ENCODE assay signal across 22 mouse cellular contexts in genomic region chr2:26320245-26321185, GRCm38 (mm10). TPM values are rescaled to one million over a fixed set of nuclear protein-coding genes. Genes with fewer than 3 reads are reported as not detected.
A peak's percentile ranks its signal among the peaks of the same experiment; 100 is the strongest.
DNase-seq lines count a peak whose midpoint lies in the region; ATAC-seq lines count a peak whose summit lies in the region.
"Had no signal": no experiment of that assay in that cellular context is flagged by ENCODE, and none has a peak within 500 bp of the region (broad histone marks: within the 10 kb centered on the region; RNA-seq: fewer than 3 reads in every experiment).

No protein-coding gene starts in this region.

- no peaks in the 10 kb centered on the region for H3K9me3 ChIP-seq in midbrain, embryonic 11.5 days (ENCODE audit: control insufficient read depth, low read length)
- H3K9me3 ChIP-seq in midbrain, embryonic 15.5 days = no peaks in the 10 kb centered on the region
- H3K9me3 ChIP-seq: embryonic facial prominence, embryonic 15.5 days; G1E; hindbrain, embryonic 15.5 days; limb, embryonic 12.5 days had no signal

- WGBS in midbrain, embryonic 11.5 days = 90% methylated on average over 14 of the region's 14 CpGs
- 86% methylated on average over 14 of the region's 14 CpGs for WGBS in midbrain, embryonic 15.5 days

- peaks cover 12% of the 10 kb centered on the region; the same call in 1 of the 2 replicates for H3K36me3 ChIP-seq in midbrain, embryonic 11.5 days (ENCODE audit: control insufficient read depth, insufficient read depth, low read length)
- H3K36me3 ChIP-seq in midbrain, embryonic 15.5 days (replicated peaks) = peaks cover 25% of the 10 kb centered on the region; the same call in 1 of the 2 replicates
- H3K36me3 ChIP-seq: G1E had no signal

- intact Hi-C loops in gastrocnemius, postnatal 14 days (cut with DNase I; ENCODE audit: low total_unique reads) = no loop called here

- no peak overlapping the region for H3K4me2 ChIP-seq in midbrain, embryonic 11.5 days
- H3K4me2 ChIP-seq in midbrain, embryonic 15.5 days = no peak overlapping the region
- H3K4me2 ChIP-seq: embryonic facial prominence, embryonic 15.5 days; hindbrain, embryonic 15.5 days; limb, embryonic 12.5 days had no signal

- ATAC-seq in midbrain, embryonic 11.5 days (ENCODE audit: low FRiP score) = no peak
- ATAC-seq in midbrain, embryonic 15.5 days (replicated peaks) = no peak
- ATAC-seq: CD4-positive, CD25-positive, alpha-beta regulatory T cell, adult 4 months; lung, postnatal 0 days had no signal

- peaks cover 21% of the 10 kb centered on the region for H3K4me1 ChIP-seq in midbrain, embryonic 11.5 days (ENCODE audit: control insufficient read depth, insufficient read depth, low read length)
- H3K4me1 ChIP-seq in midbrain, embryonic 15.5 days = peaks cover 56% of the 10 kb centered on the region

- peak; percentile 14 for DNase-seq in adrenal gland, adult 2 months
- DNase-seq in adrenal gland, postnatal 25 days = no peak
- DNase-seq in gastrocnemius, postnatal 14 days = peak; percentile 4
- no peak for DNase-seq in gastrocnemius, postnatal 4 days (ENCODE audit: low spot score in 2 of 2)
- DNase-seq in midbrain, embryonic 11.5 days (ENCODE audit: low spot score, missing footprints) = peak; percentile 65
- peak; percentile 62 for DNase-seq in cerebellum, postnatal 25 days
- no peak for DNase-seq in lung, adult 18-20 months
- DNase-seq: heart, adult 18-20 months; heart, postnatal 10 days; kidney, adult 2 months; kidney, postnatal 14 days; layer of hippocampus, adult 9-11 months; thymus, postnatal 4 days had no signal

- H3K4me3 ChIP-seq in midbrain, embryonic 11.5 days (ENCODE audit: low read depth, low read length) = no peak overlapping the region
- H3K4me3 ChIP-seq in midbrain, embryonic 15.5 days = no peak overlapping the region
- H3K4me3 ChIP-seq: embryonic facial prominence, embryonic 15.5 days; hindbrain, embryonic 15.5 days; limb, embryonic 12.5 days had no signal

- no peak overlapping the region for H3K9ac ChIP-seq in midbrain, embryonic 11.5 days (ENCODE audit: low read length)
- no peak overlapping the region for H3K9ac ChIP-seq in midbrain, embryonic 15.5 days
- H3K9ac ChIP-seq: embryonic facial prominence, embryonic 15.5 days; hindbrain, embryonic 15.5 days; limb, embryonic 12.5 days; liver, embryonic 14.5 days had no signal

- no peaks in the 10 kb centered on the region for H3K27me3 ChIP-seq in midbrain, embryonic 11.5 days (ENCODE audit: control insufficient read depth, insufficient read depth, low read length)
- no peaks in the 10 kb centered on the region for H3K27me3 ChIP-seq in midbrain, embryonic 15.5 days (replicated peaks)
- H3K27me3 ChIP-seq: embryonic facial prominence, embryonic 15.5 days; hindbrain, embryonic 15.5 days; limb, embryonic 12.5 days had no signal

- H3K27ac ChIP-seq in midbrain, embryonic 11.5 days (ENCODE audit: low read depth, low read length) = no peak overlapping the region
- no peak overlapping the region for H3K27ac ChIP-seq in midbrain, embryonic 15.5 days
- H3K27ac ChIP-seq: embryonic facial prominence, embryonic 15.5 days; hindbrain, embryonic 15.5 days; limb, embryonic 12.5 days; liver, embryonic 14.5 days had no signal

RNA-seq across cellular contexts. Expression of gene Gpsm1, which starts 5.2 kb away (rescaled TPM):
- total RNA-seq in adrenal gland, adult 2 months (2021) = 10 to 100 TPM in 1 of 2 experiments, 1 to 10 TPM in 1; 9.4 to 14.9 TPM
- polyA plus RNA-seq in adrenal gland, adult 2 months (2012; rRNA removed) = 20.0 and 24.1 TPM in 2 replicates
- 17.5 and 17.7 TPM in 2 replicates for total RNA-seq in adrenal gland, postnatal 25 days (2021)
- total RNA-seq in gastrocnemius, postnatal 14 days (2021) = 1 to 10 TPM; 6.4 to 7.4 TPM
- total RNA-seq in gastrocnemius, postnatal 4 days (2021) = 10 to 100 TPM; 24.1 to 28.1 TPM
- polyA plus RNA-seq in midbrain, embryonic 11.5 days (2014; fragmentation: Nextera tagmentation; extraction: Ambion mirVana) = 46.2 and 53.3 TPM in 2 replicates
- 211 and 216 TPM in 2 replicates for polyA plus RNA-seq in midbrain, embryonic 15.5 days (2015; fragmentation: Nextera tagmentation; extraction: Ambion mirVana)

RNA-seq across cellular contexts. Expression of gene Ccdc187, which starts 26.2 kb away (rescaled TPM):
- total RNA-seq in adrenal gland, adult 2 months (2021) = 1 to 10 TPM in 1 of 2 experiments, under 1 TPM in 1; 0.58 to 1.0 TPM
- 0.51 and 0.83 TPM in 2 replicates for polyA plus RNA-seq in adrenal gland, adult 2 months (2012; rRNA removed)
- 0.62 and 1.5 TPM in 2 replicates for total RNA-seq in adrenal gland, postnatal 25 days (2021)
- under 1 TPM; 0.04 to 0.09 TPM for total RNA-seq in gastrocnemius, postnatal 14 days (2021)
- total RNA-seq in gastrocnemius, postnatal 4 days (2021) = under 1 TPM; 0.10 to 0.15 TPM
- polyA plus RNA-seq in midbrain, embryonic 11.5 days (2014; fragmentation: Nextera tagmentation; extraction: Ambion mirVana) = 0.05 and 0.10 TPM in 2 replicates
- polyA plus RNA-seq in midbrain, embryonic 15.5 days (2015; fragmentation: Nextera tagmentation; extraction: Ambion mirVana) = 0.18 and 0.25 TPM in 2 replicates
- total RNA-seq: megakaryocyte progenitor cell, adult 5-6 weeks had no signal
- polyA plus RNA-seq: CD4-positive, CD25-positive, alpha-beta regulatory T cell, adult 4 months; G1E; limb, embryonic 12.5 days had no signal

RNA-seq across cellular contexts. Expression of gene Dnlz, which starts 31.4 kb away (rescaled TPM):
- total RNA-seq in adrenal gland, adult 2 months (2021) = 10 to 100 TPM; 20.6 to 25.6 TPM
- polyA plus RNA-seq in adrenal gland, adult 2 months (2012; rRNA removed) = 30.6 and 31.1 TPM in 2 replicates
- total RNA-seq in adrenal gland, postnatal 25 days (2021) = 20.5 and 21.1 TPM in 2 replicates
- 10 to 100 TPM; 17.0 to 17.6 TPM for total RNA-seq in gastrocnemius, postnatal 14 days (2021)
- total RNA-seq in gastrocnemius, postnatal 4 days (2021) = 10 to 100 TPM; 18.5 to 21.0 TPM
- 29.5 and 35.0 TPM in 2 replicates for polyA plus RNA-seq in midbrain, embryonic 11.5 days (2014; fragmentation: Nextera tagmentation; extraction: Ambion mirVana)
- 27.6 and 29.8 TPM in 2 replicates for polyA plus RNA-seq in midbrain, embryonic 15.5 days (2015; fragmentation: Nextera tagmentation; extraction: Ambion mirVana)

RNA-seq across cellular contexts. Expression of gene Card9, which starts 40.2 kb away (rescaled TPM):
- 1 to 10 TPM; 1.3 to 1.7 TPM for total RNA-seq in adrenal gland, adult 2 months (2021)
- 4.9 and 5.0 TPM in 2 replicates for polyA plus RNA-seq in adrenal gland, adult 2 months (2012; rRNA removed)
- total RNA-seq in adrenal gland, postnatal 25 days (2021) = 0.97 TPM in 1 of 2 replicates, not detected in the other
- 1 to 10 TPM in 1 of 2 experiments, under 1 TPM in 1; 0.71 to 1.1 TPM for total RNA-seq in gastrocnemius, postnatal 14 days (2021)
- 1 to 10 TPM; 1.6 to 1.8 TPM for total RNA-seq in gastrocnemius, postnatal 4 days (2021)
- 0.99 and 1.1 TPM in 2 replicates for polyA plus RNA-seq in midbrain, embryonic 11.5 days (2014; fragmentation: Nextera tagmentation; extraction: Ambion mirVana)
- polyA plus RNA-seq in midbrain, embryonic 15.5 days (2015; fragmentation: Nextera tagmentation; extraction: Ambion mirVana) = 1.6 and 2.9 TPM in 2 replicates

RNA-seq across cellular contexts. Expression of gene Snapc4, which starts 59.9 kb away (rescaled TPM):
- 10 to 100 TPM; 19.1 to 23.3 TPM for total RNA-seq in adrenal gland, adult 2 months (2021)
- 42.8 and 55.3 TPM in 2 replicates for polyA plus RNA-seq in adrenal gland, adult 2 months (2012; rRNA removed)
- 40.9 and 42.0 TPM in 2 replicates for total RNA-seq in adrenal gland, postnatal 25 days (2021)
- total RNA-seq in gastrocnemius, postnatal 14 days (2021) = 1 to 10 TPM; 6.2 to 7.2 TPM
- total RNA-seq in gastrocnemius, postnatal 4 days (2021) = 10 to 100 TPM; 20.6 to 22.2 TPM
- polyA plus RNA-seq in midbrain, embryonic 11.5 days (2014; fragmentation: Nextera tagmentation; extraction: Ambion mirVana) = 22.3 and 22.5 TPM in 2 replicates
- polyA plus RNA-seq in midbrain, embryonic 15.5 days (2015; fragmentation: Nextera tagmentation; extraction: Ambion mirVana) = 33.0 and 40.0 TPM in 2 replicates

Comparison
In these comparisons a context has a peak if more than half of its experiments do, and no peak if none do; other contexts are left out.
1. DNase-seq: peak in adrenal gland, adult 2 months (single experiment), gastrocnemius, postnatal 14 days (single experiment), midbrain, embryonic 11.5 days (single experiment) and cerebellum, postnatal 25 days (2 of 2); none in adrenal gland, postnatal 25 days (single experiment), gastrocnemius, postnatal 4 days (0 of 2) and lung, adult 18-20 months (0 of 2).